Mouse (Mus musculus): Measurements from ENCODE around the gene Crebl2.

DNA sequence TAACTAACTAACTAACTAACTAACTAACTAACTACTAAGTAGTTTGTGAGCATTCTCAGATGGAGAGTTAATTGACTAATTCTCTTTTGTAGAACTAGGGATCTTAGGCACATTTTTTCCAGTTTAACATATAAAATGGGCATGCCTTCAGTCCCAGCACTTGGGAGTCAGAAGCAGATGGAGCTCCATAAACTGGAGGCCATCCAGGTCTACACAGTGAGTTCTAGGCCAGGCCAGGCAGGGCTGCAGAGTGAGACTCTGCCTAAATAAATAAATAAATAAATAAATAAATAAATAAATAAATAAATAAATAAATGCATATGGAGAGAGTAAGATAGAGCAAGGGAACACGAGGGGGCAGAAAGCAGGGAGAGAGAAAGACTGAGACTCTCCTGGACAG is 47.9 kb downstream of the Crebl2 start:
- TF ChIP-seq CTCF (conservative IDR thresholded peaks at IDR 0.05 in 1 of 2, IDR thresholded peaks at IDR 0.05 in 1 of 2; ENCODE audit: low read depth in 2 of 2, low read length in 2 of 2) (no peak), POLR2A (IDR thresholded peaks at IDR 0.05; ENCODE audit: low read depth, low read length) (no peak), USF2 (conservative IDR thresholded peaks at IDR 0.05; ENCODE audit: low read depth, low read length) (no peak), ZKSCAN1 (IDR thresholded peaks at IDR 0.05; ENCODE audit: borderline replicate concordance, low read depth, low read length) (no peak), MAZ (IDR thresholded peaks at IDR 0.05; ENCODE audit: low read depth, low read length) (no peak), RAD21 (IDR thresholded peaks at IDR 0.05; ENCODE audit: low read depth, low read length) (no peak), ZC3H11A (IDR thresholded peaks at IDR 0.05; ENCODE audit: low read depth, low read length) (no peak), GABPA (IDR thresholded peaks at IDR 0.05; ENCODE audit: insufficient replicate concordance, low read depth, low read length) (no peak), SIN3A (IDR thresholded peaks at IDR 0.05; ENCODE audit: low read length) (no peak), ETS1 (conservative IDR thresholded peaks at IDR 0.05; ENCODE audit: low read depth, low read length) (no peak), NRF1 (IDR thresholded peaks at IDR 0.05; ENCODE audit: low read depth, low read length) (no peak), POLR2AphosphoS2 (IDR thresholded peaks at IDR 0.05; ENCODE audit: low read depth, low read length) (no peak), USF1 (IDR thresholded peaks at IDR 0.05; ENCODE audit: low read depth, low read length) (no peak)

Data from CH12.LX (cell line).